Mouse (Mus musculus) adrenal gland, adult 2 months (tissue): Measurements from ENCODE around the gene Tmem116. TPM values are rescaled to one million over a fixed set of nuclear protein-coding genes. Genes with fewer than 3 reads are reported as not detected.
A peak's percentile ranks its signal among the peaks of the same experiment; 100 is the strongest.

Experiments
- DNase-seq: peaks from one replicate; pipeline ENCODE4 v3.0.0; 2021
- polyA plus RNA-seq: library from polyadenylated mRNA; depleted of rRNA; stranded (reverse); fragments of >200 nt; gene quantifications from 2 replicates; pipeline ENCODE4 v1.2.3, GENCODE M21; 2012; rRNA removed
- total RNA-seq, 2 experiments: library from RNA; stranded (reverse); gene quantifications; 2 replicates each; pipeline ENCODE4 v1.2.3; 2021

Tmem116 gene
- total and polyA plus RNA-seq, 3 experiments, result 2.6 to 4.8 (median 3.3) TPM

DNA sequence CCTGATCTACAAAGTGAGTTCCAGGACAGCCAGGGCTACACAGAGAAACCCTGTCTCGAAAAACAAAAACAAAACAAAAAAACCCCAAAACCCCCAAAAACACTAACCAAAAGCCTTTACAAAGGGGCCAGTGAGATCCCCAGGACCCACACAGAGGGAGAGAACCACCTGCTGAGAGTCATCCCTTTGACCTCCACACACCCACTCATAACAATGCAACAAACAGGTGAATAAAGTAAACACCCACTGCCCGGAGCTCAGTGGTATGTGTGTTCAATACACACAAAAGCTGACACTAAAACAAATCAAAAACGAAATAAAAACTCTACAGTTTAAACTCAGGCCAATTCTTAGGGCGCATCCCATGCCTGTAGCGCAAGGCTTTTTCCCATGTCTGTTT, 88.4 kb downstream of the Tmem116 start:
- DNase-seq, result no peak

GRCm38 (mm10) chr5:121541235-121541634, 89.5 kb downstream of the Tmem116 start:
- no peak for DNase-seq

DNA sequence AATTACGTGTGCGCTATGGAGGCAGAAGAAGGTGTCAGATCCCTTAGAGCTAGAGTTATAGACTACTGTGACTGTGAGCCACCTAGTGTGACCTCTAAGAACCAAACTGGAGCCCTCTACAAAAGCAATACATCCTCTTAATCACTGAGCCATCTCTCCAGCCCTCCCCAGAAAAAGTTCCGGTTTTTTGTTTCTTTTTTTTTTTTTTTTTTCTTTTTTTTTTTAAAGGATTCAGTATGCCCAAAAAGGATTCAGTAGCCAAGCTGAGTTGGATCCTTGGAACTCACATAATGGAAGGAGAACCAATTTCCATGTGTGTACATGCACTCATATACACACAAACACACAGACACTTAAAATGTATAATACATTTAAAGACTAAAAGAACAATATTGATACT, 91.7 kb downstream of the Tmem116 start:
- DNase-seq, result no peak

DNA sequence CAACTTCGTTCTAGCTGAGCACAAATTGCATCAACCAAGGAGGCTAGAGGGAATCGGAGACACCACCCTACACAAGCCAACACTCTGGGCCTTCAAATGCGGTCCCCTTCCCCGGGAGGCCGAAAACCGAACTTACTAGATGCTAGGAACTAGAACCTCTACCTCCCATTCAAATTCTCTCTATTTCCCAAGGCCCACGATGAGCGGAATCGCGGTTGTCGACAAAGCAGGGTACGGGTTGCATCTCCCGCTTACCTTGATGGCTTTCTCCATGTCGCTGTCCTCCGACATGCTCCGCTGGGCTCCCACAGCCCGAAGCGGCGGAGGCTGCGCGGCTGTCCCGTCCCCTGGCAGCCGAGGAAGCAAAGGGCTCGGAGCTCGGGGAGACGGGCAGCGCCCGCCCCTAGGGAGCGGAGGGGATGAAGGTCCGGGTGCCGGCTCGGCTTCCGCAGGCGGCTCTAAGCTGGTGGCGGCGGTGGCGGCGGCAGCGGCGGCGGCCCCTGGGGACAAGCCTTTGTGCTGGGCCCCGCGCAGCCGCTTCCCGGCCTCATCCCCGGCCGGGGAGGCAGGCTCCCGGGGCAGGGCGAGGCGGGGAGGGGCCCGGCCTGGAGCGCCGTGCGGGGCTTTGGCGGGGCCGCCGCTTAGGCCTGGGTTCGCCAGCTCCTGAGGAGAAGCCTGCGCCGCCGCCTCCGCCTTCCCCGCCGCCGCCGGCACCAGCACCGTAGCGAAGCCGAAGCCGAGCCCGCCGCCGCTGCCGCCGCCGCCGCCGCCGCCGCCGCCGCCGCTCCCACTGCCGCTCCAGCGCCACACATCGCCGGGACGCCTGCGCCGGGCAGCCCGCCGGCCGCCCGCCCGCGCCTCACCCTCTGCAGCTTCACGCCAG, 93.5 kb downstream of the Tmem116 start, which contains the start of the genes Adam1a and Gm42878:
Adam1a (minus strand) TSS at position 573 of the 883 bp plus-strand sequence.
Gm42878 (minus strand) TSS at position 573 of the 883 bp plus-strand sequence.
- DNase-seq, result peak; percentile 69

DNA sequence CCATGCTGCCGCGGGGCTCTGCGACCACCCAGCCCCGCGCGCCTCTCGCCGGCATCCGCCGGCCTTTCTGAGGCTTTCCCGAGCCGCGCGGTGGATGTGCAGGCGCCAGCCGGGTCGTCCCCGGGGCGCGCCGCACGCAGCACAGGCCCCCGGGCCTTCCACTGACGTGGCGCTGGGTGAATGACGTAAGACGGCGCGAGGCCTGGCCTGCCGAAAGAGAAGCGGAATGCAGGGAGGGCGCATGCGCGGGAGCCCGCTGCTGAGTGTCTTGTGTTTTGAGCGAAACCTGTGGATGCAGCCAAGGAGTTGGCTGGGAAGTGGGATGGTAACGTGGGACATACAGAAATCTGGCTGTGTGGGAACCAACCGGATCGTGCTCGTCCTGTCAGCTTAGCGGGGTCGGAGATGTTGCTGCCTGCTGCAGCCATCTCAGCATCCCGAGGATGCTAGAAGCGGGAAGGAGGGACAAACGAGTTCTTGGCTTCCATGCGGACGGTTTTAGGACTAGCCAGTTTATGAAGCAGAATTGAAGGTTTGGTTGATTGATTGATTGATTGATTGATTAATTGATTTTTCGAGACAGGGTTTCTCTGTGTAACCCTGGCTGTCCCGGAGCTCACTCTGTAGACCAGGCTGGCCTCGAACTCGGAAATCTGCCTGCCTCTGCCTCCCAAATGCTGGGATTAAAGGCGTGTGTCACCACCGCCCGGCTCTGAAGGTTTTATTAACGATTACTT, 94.3 kb downstream of the Tmem116 start, which contains the start of gene Mapkapk5:
Mapkapk5 (minus strand) TSS at position 113 of the 737 bp plus-strand sequence.
- DNase-seq, result peak; percentile 97

GRCm38 (mm10) chr5:121546530-121546895, 94.8 kb downstream of the Tmem116 start:
- DNase-seq, result peak; percentile 49

- no peak for DNase-seq
Measured at GRCm38 (mm10) chr5:121547084-121547483, 95.4 kb downstream of the Tmem116 start.

GRCm38 (mm10) chr5:121549196-121549595, 97.5 kb downstream of the Tmem116 start:
- no peak for DNase-seq

DNA sequence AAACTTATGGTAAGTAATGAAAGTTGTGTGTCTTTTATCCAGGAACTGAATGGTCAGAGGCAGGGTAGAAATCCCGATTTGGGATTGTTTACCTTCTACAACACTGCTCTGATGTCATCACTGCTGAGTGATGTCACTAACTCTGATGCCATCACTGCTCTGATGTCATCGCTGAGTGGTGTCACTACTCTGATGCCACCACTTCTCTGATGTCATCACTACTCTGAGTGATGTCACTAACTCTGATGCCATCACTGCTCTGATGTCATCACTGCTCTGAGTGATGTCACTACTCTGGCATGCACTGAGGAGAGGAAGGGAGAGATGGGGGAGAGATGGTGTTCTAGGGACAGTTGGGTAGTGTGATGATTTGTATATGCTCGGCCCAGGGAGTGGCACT, 110.7 kb downstream of the Tmem116 start:
- no peak for DNase-seq

- peak; percentile 88 for DNase-seq
Measured at GRCm38 (mm10) chr5:121564468-121564895, 112.8 kb downstream of the Tmem116 start.

- no peak for DNase-seq
Measured at GRCm38 (mm10) chr5:121566035-121566681, 114.5 kb downstream of the Tmem116 start.

- no peak for DNase-seq
Measured at GRCm38 (mm10) chr5:121569881-121570420, 118.3 kb downstream of the Tmem116 start.

DNA sequence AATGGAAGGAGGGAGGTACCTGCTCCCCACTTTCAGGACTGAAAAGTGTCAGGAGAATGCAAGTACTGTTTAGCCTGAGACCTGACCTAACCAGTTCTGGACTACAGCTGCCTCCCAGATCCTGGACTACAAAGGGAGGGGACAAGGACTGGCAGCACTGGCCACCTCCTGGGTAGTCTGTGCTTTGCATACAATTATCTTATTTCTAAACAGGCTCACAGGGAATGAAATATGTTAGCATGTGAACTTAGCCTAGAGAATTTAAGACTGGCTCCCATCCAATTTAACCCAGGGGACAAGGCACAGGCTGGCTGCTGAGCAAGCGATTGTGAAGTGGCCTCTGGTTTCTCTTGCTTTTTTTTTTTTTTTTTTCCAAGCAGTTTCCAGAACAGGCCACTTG, 119.1 kb downstream of the Tmem116 start:
- DNase-seq, result no peak

Other genes starting within 250 kb of the Tmem116 start
- gene Rpl6, start 247.4 kb upstream of the Tmem116 start, total RNA-seq, result 1,000 to 10,000 TPM; 1,030 to 1,071 TPM
- gene Rpl6, start 247.4 kb upstream of the Tmem116 start, polyA plus RNA-seq, result 157 and 194 TPM in 2 replicates
- gene Hectd4, start 231.7 kb upstream of the Tmem116 start, total RNA-seq, result 10 to 100 TPM; 14.5 to 22.7 TPM
- 14.3 and 16.1 TPM in 2 replicates for gene Hectd4, start 231.7 kb upstream of the Tmem116 start, polyA plus RNA-seq
- 10 to 100 TPM; 28.7 to 44.5 TPM for gene Trafd1, start 66.3 kb upstream of the Tmem116 start, total RNA-seq
- gene Trafd1, start 66.3 kb upstream of the Tmem116 start, polyA plus RNA-seq, result 34.7 and 36.8 TPM in 2 replicates
- 10 to 100 TPM; 33.9 to 40.8 TPM for gene Naa25, start 54.0 kb upstream of the Tmem116 start, total RNA-seq
- gene Naa25, start 54.0 kb upstream of the Tmem116 start, polyA plus RNA-seq, result 5.8 and 9.6 TPM in 2 replicates
- gene Erp29, start 613 bp downstream of the Tmem116 start, total RNA-seq, result 100 to 1,000 TPM in 1 of 2 experiments, 10 to 100 TPM in 1; 85.4 to 113 TPM
- 36.8 and 41.9 TPM in 2 replicates for gene Erp29, start 613 bp downstream of the Tmem116 start, polyA plus RNA-seq
- gene Adam1b, start 51.5 kb downstream of the Tmem116 start, total RNA-seq, result not detected
- not detected in 2 replicates for gene Adam1b, start 51.5 kb downstream of the Tmem116 start, polyA plus RNA-seq
- gene Adam1a, start 93.6 kb downstream of the Tmem116 start, total RNA-seq, result 1 to 10 TPM; 3.5 to 4.2 TPM
- 4.6 TPM in 2 replicates for gene Adam1a, start 93.6 kb downstream of the Tmem116 start, polyA plus RNA-seq
- not detected for gene Gm42878, start 93.6 kb downstream of the Tmem116 start, total RNA-seq
- gene Gm42878, start 93.6 kb downstream of the Tmem116 start, polyA plus RNA-seq, result not detected in 2 replicates
- 10 to 100 TPM; 63.5 to 96.5 TPM for gene Mapkapk5, start 94.0 kb downstream of the Tmem116 start, total RNA-seq
- 18.9 and 20.1 TPM in 2 replicates for gene Mapkapk5, start 94.0 kb downstream of the Tmem116 start, polyA plus RNA-seq
- gene Aldh2, start 141.9 kb downstream of the Tmem116 start, total RNA-seq, result 1,000 to 10,000 TPM; 1,066 to 2,347 TPM
- 3,430 and 6,143 TPM in 2 replicates for gene Aldh2, start 141.9 kb downstream of the Tmem116 start, polyA plus RNA-seq
- 10 to 100 TPM; 19.4 to 23.5 TPM for gene Acad12, start 167.0 kb downstream of the Tmem116 start, total RNA-seq
- 14.1 and 14.5 TPM in 2 replicates for gene Acad12, start 167.0 kb downstream of the Tmem116 start, polyA plus RNA-seq
- gene Acad10, start 208.6 kb downstream of the Tmem116 start, total RNA-seq, result 10 to 100 TPM; 23.1 to 25.4 TPM
- gene Acad10, start 208.6 kb downstream of the Tmem116 start, polyA plus RNA-seq, result 9.8 and 10.0 TPM in 2 replicates
- 10 to 100 TPM; 52.4 to 60.5 TPM for gene Brap, start 208.7 kb downstream of the Tmem116 start, total RNA-seq
- gene Brap, start 208.7 kb downstream of the Tmem116 start, polyA plus RNA-seq, result 14.7 and 17.0 TPM in 2 replicates